Mouse (Mus musculus) monocyte, adult 2 months (primary cell): ENCODE results near the gene C1qtnf4.
"Not testable (repeated sequence)": the region's sequence is repeated elsewhere in the genome, so short reads cannot be mapped to it uniquely, and the experiment has no call there.

Experiments used
- DNase-seq, 2 experiments: peaks; one replicate each; pipeline ENCODE4 v3.0.0; 2022; ENCODE audit warnings: low spot score in 2 of 2, low read depth in 1 of 2

Gene C1qtnf4

DNA sequence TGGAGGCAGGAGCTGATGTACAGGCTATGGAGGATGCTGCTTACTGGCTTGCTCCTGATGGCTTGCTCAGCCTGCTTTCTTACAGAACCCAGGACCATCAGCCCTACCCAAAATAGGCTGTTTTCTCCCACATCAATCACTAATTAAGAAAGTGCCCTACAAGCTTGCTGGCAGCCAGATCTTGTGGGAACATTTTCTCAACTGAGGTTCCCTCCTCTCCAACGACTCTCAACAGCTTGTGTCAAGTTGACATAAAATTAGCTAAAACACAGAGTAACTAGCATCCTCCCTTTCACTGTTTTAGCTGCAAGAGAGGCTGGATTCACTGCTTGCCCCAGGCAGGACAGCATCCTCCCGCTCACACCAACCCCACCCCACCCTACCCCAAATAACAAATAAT, 3.8 kb upstream of the C1qtnf4 start:
- DNase-seq = no peak

DNA sequence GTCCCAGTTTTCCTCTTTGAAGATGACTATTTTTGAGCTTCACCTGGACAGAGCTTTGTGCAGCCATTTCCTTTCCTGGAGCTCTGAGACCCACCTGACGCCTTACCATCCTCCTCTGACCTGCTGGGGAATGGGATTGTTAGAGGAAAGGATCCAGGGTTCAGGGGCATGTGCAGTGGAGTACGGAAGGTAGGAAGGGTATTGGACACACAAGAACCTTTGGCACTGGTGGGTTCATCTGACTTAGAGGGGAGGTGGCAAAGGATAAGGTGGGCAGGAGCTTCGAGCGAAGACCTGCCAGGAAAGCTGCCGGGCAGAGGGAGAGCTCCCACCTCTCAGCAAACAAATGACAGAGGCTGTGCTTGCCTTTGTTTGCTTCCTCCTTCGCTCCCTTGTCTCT, 776 bp downstream of the C1qtnf4 start:
- no peak for DNase-seq

DNA sequence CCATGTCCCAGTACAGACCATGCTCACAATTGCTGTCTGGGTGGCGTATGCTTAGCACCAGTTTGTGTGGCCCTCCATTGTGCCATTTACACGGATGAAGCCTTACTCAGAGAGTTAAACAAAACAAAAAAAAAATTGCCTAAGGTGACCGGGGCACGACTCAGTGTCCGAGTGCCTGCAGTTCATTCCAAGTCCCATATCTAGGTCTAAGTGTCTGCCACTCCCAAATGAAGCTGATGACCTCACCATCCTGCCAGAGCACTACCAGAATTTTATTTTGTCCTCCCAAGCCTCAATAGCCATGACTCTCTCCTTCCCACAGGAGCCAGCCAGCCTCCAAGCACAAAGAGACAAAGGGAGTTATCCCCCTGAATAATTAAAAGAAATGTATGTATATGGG, 2.0 kb downstream of the C1qtnf4 start:
- DNase-seq = no peak

DNA sequence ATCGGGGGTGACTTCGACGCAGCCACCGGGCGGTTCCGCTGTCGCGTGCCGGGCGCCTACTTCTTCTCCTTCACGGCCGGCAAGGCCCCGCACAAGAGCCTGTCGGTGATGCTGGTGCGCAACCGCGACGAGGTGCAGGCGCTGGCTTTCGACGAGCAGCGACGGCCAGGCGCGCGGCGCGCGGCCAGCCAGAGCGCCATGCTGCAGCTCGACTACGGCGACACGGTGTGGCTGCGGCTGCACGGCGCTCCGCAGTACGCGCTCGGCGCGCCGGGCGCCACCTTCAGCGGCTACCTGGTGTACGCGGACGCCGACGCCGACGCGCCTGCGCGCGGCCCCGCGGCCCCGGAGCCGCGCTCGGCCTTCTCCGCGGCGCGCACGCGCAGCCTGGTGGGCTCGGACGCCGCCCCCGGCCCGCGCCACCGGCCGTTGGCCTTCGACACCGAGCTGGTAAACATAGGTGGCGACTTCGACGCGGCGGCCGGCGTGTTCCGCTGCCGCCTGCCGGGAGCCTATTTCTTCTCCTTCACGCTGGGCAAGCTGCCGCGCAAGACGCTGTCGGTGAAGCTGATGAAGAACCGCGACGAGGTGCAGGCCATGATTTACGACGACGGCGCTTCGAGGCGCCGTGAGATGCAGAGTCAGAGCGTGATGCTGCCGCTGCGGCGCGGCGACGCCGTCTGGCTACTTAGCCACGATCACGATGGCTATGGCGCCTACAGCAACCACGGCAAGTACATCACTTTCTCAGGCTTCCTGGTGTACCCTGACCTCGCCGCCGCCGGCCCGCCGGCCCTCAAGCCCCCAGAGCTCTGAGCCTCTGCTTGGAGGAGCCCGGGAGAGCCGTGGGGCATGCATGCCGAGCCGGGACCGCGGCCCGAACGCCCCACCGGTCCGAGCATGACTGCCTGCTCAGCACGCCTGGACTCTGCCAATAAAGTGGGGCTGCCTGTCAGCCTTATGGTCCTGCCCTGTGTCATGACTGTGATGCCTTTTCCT, 4.2 kb downstream of the C1qtnf4 start:
- no peak for DNase-seq

DNA sequence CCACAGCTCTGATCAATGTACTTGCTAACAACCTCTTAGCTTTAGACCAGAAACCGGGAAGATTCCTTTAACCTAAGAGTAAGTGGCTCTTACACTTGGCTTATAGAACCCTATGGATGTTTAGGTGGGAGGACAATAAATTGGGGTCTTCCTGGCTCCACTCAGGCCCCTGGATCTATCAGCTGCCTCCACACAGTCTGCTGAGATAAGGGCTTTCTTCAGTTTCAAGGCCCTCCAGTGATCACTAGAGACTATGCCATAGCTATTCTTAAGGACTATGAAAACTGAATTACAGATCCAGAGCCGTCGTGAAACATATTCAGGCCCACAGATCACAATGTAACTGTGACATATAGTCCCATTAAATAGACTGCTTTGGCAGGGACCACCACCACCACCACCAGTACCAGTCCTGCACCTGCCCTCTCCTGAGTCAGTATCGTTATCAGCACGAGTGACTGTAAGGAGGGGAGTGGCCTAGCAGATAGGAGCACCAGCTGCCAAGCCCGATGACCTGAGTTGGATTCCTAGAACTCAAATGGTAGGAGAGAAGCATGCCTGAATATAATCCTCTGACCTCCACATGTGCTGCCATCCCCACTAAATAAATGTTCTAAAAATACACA, 8.1 kb downstream of the C1qtnf4 start:
- DNase-seq = no peak

DNA sequence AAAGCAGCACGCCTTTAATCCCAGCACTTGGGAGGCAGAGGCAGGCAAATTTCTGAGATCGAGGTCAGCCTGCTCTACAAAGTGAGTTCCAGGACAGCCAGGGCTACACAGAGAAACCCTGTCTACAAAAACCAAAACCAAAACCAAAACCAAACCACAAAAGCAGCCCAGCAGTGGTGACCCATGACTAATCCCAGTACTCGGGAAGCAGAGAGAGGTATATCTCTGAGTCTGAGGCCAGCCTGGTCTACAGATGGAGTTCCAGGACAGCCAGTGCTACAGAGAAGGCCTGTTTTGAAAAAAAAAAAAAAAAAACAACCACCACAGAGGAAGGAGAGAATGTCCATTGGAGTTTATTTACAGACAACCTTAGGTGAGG, 8.6 kb downstream of the C1qtnf4 start:
- DNase-seq = not testable (repeated sequence)

DNA sequence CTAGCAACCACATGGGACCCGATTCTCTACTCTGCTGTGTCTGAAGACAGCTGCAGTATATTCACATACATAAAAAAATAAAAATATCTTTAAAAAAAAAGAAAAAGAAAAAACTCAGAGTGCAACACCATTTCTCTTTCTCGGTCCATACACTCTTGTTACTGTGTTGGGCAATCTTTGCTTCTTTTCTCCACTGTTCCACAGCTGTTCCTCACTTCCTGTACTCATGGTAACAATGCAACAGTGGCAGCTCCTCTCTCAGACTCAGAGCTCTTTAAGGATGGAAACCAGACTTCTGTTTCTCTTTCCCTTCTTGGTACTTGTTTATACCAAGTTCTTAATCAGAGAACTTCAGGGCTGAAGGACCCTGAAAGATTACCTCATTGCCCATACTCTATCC, 17.7 kb downstream of the C1qtnf4 start:
- no peak for DNase-seq

DNA sequence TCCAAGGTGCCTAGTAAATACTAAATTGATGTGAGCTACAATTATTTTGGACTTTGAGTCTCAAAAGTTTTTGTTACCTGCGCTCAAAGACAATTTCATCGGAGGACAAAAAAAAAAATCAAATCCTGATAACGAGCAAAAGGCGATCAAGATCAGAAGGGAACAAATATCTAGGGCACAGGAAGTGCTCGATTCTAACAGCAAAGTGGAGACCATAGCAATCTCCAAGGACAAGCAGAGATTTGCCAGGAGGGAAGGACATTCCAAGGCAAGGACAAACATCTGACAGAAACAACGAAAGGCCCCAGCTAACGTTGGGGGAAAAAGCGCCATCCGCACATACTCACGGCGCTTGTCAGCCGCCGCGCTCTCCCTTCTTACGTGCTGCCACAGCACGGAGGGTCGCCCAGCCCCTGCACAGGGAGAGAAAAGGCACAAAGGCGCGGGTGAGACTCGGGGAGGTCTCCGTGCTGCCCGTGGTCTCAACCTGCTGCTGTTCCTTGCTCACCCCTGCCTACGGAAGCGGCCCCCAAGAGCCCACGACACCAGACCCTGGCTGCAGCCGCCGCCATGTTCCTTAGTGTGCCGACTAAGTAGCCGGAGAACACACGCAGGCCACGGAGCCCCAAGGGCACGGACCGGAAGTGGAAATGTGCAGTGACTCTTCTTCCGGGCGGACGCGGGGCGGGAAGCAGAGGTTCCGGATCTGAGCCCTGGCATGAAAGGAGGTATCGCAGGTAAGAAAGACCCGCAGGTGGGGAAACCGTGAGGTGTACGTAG, 18.6 kb downstream of the C1qtnf4 start, which contains the start of the genes Kbtbd4 and Ndufs3:
TSS of gene Kbtbd4 (plus strand) at position 665 of the 780 bp plus-strand sequence.
TSS of gene Ndufs3 (minus strand) at position 752 of the 780 bp plus-strand sequence.
- DNase-seq = peak; percentile 57 to 76

DNA sequence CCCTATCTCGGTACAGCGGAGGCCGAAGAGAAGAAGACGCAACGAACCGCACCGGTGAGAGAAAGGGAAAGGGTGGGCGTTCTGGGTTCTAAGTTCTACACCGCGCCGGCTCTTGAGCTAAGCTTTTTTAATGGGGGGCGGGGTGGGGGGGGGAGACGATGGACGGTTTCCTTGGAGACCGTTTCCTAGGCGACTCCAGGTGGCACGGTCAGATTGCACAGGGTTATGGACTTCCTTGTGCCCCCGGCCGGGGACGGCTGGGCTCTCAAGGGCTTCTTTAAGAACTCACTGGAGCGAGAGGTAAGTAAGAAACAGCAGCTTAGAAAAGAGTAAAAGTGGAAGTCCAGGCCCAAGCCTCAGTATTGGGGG, 19.2 kb downstream of the C1qtnf4 start:
- DNase-seq = no peak

DNA sequence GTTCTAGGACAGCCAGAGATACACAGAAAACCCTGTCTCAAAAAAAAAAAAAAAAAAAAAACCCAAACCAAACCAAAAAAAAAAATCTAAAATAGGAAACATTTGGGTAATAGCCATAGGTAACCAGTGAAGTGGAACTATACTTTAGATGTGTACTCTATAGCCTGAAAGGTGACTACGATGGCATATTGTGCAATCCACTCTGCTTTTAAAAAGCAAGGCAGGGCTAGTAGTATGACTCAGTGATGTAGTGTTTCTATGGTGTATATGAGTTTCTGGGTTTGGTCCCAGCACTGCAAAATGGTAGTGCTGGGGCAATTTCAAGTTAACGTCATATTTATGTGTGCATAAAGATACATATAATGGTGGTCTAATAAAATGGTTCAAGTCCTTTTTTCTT, 21.1 kb downstream of the C1qtnf4 start:
- no peak for DNase-seq

DNA sequence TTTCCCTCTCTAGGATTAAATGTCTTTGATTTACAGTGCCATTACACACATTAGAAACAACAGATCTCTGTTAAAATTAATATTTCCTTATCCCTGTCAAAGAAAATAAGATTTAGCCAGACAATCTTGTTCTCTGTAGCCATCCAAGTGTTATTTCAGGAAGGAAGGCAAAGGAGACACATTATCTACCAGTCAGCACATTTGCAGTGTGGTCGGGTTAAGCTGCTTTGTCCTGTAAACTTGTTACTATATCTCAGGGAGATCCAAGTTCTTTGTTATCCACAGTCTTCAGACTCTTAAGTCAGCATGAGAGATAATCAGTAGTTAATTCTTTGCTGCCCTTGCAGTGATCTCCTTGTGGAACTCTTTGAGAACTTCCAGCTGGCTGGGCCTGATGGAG, 25.2 kb downstream of the C1qtnf4 start:
- no peak for DNase-seq

DNA sequence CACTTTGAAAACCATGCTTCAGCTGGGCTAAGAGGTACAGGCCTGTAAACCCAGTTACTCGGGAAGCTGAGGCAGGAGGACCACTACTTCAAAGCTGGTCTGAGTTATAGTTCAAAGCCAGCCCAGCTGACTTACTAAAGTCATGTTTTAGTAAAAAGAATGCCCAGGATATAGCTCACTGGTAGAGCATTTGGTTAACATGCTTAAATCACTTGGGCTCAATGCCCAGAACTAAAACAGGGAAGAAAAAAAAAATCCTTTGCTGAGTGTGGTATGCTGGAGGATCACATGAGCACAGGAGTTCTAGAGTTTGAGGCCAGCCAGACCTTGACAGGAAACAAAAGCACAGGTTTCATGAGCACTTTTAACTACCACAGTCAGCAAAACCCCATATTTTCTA, 26.0 kb downstream of the C1qtnf4 start:
- no peak for DNase-seq

DNA sequence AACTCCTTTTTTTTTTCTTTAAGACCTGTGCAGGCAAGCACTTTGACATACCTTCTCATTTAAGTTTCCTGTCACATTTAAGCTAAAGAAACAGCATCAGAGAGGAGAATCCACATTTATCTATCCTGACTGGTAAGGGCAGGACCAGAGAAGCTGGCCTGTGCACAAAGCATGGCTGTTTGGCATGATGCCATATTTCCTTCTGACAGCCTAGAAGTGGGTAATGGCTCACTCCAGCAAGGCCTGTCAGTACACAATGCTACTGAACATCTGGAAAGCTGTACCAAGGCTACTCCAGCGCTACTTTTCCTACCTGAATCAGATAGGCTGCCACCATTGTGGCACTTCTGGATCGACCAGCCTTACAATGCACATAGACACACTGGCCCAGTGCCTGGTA, 28.0 kb downstream of the C1qtnf4 start:
- no peak for DNase-seq

DNA sequence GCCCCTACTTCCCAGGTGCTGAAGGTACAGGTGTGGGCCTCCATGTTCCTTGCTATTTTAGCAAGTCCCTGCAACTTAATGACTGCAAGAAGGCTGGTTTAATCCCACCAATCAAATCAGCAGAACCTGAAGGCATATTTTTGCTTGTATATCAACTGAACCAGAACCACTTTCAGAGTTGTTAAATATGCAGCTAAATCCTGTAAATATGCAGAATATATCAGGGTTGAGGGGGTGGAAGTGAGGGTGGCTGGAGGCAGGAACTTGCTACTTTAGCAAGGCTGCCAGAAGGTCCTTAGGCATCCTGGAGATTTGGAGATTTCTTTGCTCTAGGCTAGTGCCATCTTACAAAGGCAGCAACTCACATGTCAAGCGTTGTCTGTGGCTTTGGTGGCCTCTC, 29.9 kb downstream of the C1qtnf4 start:
- DNase-seq = no peak

DNA sequence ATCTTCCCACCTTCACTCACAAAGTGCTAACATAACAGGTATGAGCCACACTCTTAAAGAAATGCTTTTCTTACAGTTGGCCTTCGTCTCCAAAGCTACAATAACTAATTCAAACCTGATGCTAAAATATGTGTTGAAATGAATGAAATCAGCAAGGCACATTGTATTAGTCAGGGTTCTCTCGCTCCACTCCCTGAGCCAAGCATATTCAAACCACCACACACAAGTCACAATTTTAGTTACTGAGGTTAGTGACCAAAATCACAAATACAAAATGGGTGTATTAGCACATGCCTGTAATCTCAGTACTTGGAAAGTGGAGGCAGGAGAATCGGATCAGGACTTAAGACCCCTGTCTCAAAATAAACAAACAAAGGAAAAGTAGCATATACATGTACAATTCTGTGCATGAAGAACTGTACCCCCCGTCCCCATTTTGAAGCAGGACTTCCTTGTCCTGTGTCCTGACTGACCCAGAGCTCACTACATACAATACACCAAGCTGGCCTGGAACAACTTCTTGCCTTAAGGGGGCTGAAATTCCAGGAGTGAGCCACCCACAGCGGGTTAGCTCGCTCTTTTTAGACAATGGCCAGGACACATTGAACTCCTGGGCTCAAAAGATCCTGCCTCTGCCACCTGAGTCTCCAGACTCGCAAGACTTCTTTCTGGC, 31.0 kb downstream of the C1qtnf4 start:
- no peak for DNase-seq

DNA sequence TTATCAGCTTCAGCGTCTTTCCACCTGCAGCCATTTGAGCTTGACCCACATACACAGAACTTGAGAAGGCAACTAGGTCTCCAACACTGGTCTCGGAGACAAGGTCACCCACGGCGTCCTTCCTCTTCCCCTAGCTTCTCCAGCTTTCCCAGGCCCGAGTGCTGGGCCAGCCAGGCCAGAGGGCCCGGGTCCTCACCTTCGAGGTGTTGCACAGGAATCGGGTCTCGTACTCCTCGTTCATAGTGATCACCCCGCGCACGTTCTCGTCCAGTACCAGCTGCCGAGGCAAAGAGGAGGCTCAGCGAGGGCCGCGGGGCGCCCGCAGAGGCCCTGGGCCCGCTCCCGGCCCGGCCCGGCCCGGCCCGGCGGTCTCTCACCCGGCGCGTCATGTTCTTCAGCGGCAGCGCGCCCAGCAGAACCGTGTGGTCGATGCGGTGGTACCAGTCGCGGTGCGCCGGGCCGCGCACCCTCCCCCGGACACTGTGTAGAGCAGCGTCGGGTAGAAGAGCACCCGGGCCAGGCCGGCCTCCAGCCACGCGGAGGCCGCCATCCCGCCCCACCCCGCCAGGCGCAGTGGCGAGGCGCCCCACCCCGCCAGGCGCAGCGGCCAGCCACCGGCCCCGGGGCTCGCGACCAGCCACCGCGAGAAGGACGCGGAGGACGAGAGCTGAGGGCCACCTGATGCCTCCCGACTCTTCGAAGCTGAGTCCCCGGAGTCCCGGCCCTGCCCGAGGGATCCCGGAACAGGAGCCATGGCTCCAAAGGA, 31.8 kb downstream of the C1qtnf4 start:
- peak; percentile 32 to 59 for DNase-seq

DNA sequence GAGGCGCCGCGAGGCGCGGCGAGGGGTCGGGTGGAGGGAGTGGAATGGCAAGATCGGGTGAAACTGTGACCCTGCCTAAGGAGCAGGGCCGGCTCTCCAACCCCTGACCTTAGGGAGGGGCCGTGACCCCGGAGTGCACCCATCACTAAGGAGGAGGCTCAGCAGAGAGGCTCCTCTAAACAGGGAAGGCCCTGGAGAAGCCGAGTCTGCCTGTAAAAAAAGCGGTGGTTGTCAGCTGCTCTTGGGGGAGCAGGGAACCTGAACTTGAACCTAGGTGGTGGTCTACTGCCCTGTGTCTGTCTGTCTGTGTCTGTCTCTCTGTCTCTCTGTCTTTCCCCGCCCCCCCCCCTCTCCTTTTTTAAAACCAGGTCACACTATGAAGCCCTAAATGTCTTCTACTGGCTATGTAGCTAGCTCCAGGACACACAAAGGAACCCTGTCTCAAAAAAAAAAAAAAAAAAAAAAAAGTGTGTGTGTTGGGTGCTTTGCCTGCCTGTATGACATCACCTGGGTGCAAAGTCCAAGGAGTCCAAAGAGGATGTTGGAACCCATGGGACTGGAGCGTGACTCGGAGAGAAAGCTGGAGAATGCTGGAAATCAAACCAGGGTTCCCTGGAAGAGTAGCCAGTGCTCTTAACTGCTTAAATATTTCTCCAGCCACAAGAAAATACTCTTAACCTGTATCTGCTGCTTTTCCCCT, 32.5 kb downstream of the C1qtnf4 start:
- no peak for DNase-seq

DNA sequence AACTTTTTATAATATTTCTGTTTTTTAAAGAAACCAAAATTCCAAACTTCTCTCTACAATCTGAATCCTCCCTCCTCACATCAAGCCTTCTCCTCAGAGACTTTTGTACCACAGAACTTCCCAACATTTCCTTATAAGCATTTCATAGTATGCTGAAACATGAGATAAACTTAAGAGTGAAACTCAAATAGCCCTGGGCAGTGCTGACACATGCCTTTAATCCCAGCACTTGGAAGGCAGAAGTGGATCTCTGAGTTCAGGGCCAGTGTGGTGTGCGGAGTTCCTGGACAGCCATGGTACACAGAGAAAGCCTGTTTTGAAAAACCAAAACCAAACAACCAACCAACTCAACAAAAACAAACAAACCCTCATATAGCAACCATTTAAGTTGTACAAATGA, 35.5 kb downstream of the C1qtnf4 start:
- no peak for DNase-seq

DNA sequence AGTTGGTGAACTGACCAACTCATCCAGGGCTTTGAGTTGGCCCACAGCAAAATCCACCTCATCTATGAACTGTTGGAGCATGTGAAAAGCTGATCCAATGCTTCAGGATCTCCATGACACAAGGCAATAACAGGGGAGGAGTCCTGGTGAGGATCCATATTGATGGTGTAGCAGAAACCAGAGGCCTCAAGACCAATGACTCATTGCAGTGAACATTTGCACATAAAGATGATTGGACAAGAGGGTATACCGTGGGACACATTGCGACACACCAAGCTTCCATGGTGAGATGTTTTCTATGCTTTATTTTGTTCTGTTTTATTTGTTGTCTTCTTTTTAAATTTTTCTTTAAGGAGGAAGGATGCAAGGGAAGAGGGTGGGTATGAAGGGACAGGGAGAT, 37.0 kb downstream of the C1qtnf4 start:
- DNase-seq = no peak

DNA sequence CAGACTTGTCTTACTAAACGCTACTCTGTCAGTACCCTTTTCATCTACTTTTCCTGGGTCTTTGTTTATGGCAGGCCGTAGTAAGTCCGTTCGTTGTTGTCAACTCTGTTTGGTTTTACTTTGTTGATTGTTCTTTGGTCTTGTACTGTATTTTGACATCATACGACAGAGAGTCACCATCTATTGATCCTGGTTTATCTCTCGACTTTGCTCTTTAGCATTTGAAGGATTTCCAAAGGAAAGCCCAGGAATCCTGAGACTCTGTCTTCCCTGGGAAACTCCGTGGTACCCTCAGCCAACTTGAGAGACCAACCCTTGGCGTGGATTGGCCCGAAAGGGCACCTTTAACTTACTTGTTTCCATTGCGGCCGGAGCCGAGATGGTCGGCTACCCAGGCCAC, 42.9 kb downstream of the C1qtnf4 start:
- no peak for DNase-seq
